8 mouse cellular contexts compared by ENCODE assay signal in genomic region chr2:13413520-13414178, GRCm38 (mm10).
DNase-seq lines count a peak whose midpoint lies in the region; ATAC-seq and TF ChIP-seq lines count a peak whose summit lies in the region.

No protein-coding gene starts in this region.

- in situ Hi-C loops in ES-E14 (cut with MboI; ENCODE audit: low sequenced_read_pairs in 2 of 2, unreplicated experiment in 2 of 2), result no loop called here

- H3K4me3 ChIP-seq in ES-E14 (ENCODE audit: insufficient read depth in 1 of 2, low read depth in 1 of 2, low read length in 2 of 2, poor library complexity in 1 of 2, severe bottlenecking in 1 of 2), result no peak overlapping the region
- H3K4me3 ChIP-seq in bone marrow macrophage, adult 2 months (ENCODE audit: insufficient read depth, low read length), result no peak overlapping the region

- DNase-seq in ES-E14 (ENCODE audit: low read depth, low spot score), result peak; percentile 35
- DNase-seq in heart, adult 18-20 months, result peak; percentile 73 to 92
- peak; percentile 46 for DNase-seq in kidney, adult 18-20 months
- DNase-seq in lung, postnatal 10 days, result peak; percentile 85
- peak; percentile 22 to 62 for DNase-seq in spleen, postnatal 10 days (ENCODE audit: low spot score in 2 of 2)
- no peak for DNase-seq in left cerebral cortex, postnatal 25 days (ENCODE audit: low spot score in 2 of 2)

- TF ChIP-seq POLR2A in bone marrow macrophage, adult 2 months (IDR thresholded peaks at IDR 0.05; ENCODE audit: borderline replicate concordance, low read depth, low read length), result no peak

- H3K36me3 ChIP-seq in ES-E14 (ENCODE audit: control insufficient read depth, insufficient read depth, low read length, poor library complexity, severe bottlenecking), result no peaks in the 10 kb centered on the region

- no peak overlapping the region for H3K9ac ChIP-seq in ES-E14 (ENCODE audit: insufficient read depth, low read depth, low read length, poor library complexity, severe bottlenecking)

- no peaks in the 10 kb centered on the region for H3K9me3 ChIP-seq in ES-E14 (ENCODE audit: control insufficient read depth, insufficient read depth, low read depth, low read length)

- no peak overlapping the region for H3K27ac ChIP-seq in ES-E14 (ENCODE audit: insufficient read depth, low read depth, low read length, poor library complexity, severe bottlenecking)
- peak overlapping the region; percentile 88 for H3K27ac ChIP-seq in bone marrow macrophage, adult 2 months (ENCODE audit: insufficient read depth, low read depth, low read length)

- peaks cover 0 to 2% of the 10 kb centered on the region in 2 experiments; a peak in 1 of 4 replicates for H3K4me1 ChIP-seq in ES-E14 (ENCODE audit: control insufficient read depth in 2 of 2, insufficient read depth in 2 of 2, low read length in 2 of 2, poor library complexity in 1 of 2)
- peaks cover 60% of the 10 kb centered on the region for H3K4me1 ChIP-seq in bone marrow macrophage, adult 2 months (ENCODE audit: control insufficient read depth, insufficient read depth, low read length)

- no peak for ATAC-seq in frontal cortex, adult (ENCODE audit: low TSS enrichment)

- TF ChIP-seq CTCF in bone marrow macrophage, adult 2 months (IDR thresholded peaks at IDR 0.05; ENCODE audit: low read depth, low read length), result no peak

- intact Hi-C loops in left cerebral cortex, postnatal 25 days (cut with DNase I), result no loop called here

TF ChIP-seq in ES-E14, 5 proteins besides CTCF, POLR2A, EP300 and RAD21:
- TF ChIP-seq ZNF384 (IDR thresholded peaks at IDR 0.05; ENCODE audit: low read depth, low read length) (no peak), ZC3H11A (IDR thresholded peaks at IDR 0.05; ENCODE audit: borderline replicate concordance, low read depth, low read length) (no peak)
TF ChIP-seq in ES-E14: peak in this region for 0.

Comparison
In these comparisons a context has a peak if more than half of its experiments do, and no peak if none do; other contexts are left out.
1. DNase-seq: peak in ES-E14 (single experiment), heart, adult 18-20 months (2 of 2), kidney, adult 18-20 months (single experiment), lung, postnatal 10 days (single experiment) and spleen, postnatal 10 days (2 of 2); none in left cerebral cortex, postnatal 25 days (0 of 2).